Mouse (Mus musculus) gastrocnemius, adult 2 months (tissue): ENCODE results near the gene Pex11b. TPM values are rescaled to one million over a fixed set of nuclear protein-coding genes. Genes with fewer than 3 reads are reported as not detected.

Experiments
- DNase-seq: peaks from one replicate; pipeline ENCODE4 v3.0.0; 2022
- H3K27ac ChIP-seq: fragments of 200-600 bp; 2 replicates; pipeline ENCODE4 v1.8.1; 2022; ENCODE audit warnings: mild to moderate bottlenecking
- H3K4me3 ChIP-seq: fragments of 200-600 bp; 2 replicates; pipeline ENCODE4 v1.8.1; 2022; ENCODE audit warnings: mild to moderate bottlenecking, moderate library complexity
- CTCF ChIP-seq: fragments of 200-600 bp; IDR thresholded peaks from 2 replicates; pipeline ENCODE4 v1.8.1; 2022; ENCODE audit warnings: antibody characterized with exemption, mild to moderate bottlenecking, moderate library complexity
- intact Hi-C: fragments of 180-260 bp; cut with DNase I; formaldehyde crosslinking; loops from one replicate; pipeline ENCODE4 v1.15.1; 2025
- long read RNA-seq, 2 experiments: library from polyadenylated mRNA; stranded (forward); transcript quantifications; one replicate each; pipeline ENCODE4 v2.0.0; 2021
- total RNA-seq, 2 experiments: library from RNA; stranded (reverse); gene quantifications; 2 replicates each; pipeline ENCODE4 v1.2.3; 2021

Pex11b gene
- total RNA-seq = 10 to 100 TPM; 22.6 to 24.2 TPM
- long read RNA-seq, experiment 1, transcript Pex11b-201 (5 exons, 1,122 nt) = minor isoform, 13 of 48 reads
- long read RNA-seq, experiment 1, transcript Pex11b-202 (4 exons, 2,424 nt) = major isoform, 21 of 48 reads
- long read RNA-seq, experiment 1, partial matches to known transcripts = 10 of 48 reads
- long read RNA-seq, experiment 1, other reads (novel, unspliced or antisense) = 1 of 48 reads
- long read RNA-seq, experiment 2, transcript Pex11b-201 (5 exons, 1,122 nt) = minor isoform, 11 of 60 reads
- long read RNA-seq, experiment 2, transcript Pex11b-202 (4 exons, 2,424 nt) = major isoform, 31 of 60 reads
- long read RNA-seq, experiment 2, partial matches to known transcripts = 12 of 60 reads
- long read RNA-seq, experiment 2, other reads (novel, unspliced or antisense) = 2 of 60 reads

DNA sequence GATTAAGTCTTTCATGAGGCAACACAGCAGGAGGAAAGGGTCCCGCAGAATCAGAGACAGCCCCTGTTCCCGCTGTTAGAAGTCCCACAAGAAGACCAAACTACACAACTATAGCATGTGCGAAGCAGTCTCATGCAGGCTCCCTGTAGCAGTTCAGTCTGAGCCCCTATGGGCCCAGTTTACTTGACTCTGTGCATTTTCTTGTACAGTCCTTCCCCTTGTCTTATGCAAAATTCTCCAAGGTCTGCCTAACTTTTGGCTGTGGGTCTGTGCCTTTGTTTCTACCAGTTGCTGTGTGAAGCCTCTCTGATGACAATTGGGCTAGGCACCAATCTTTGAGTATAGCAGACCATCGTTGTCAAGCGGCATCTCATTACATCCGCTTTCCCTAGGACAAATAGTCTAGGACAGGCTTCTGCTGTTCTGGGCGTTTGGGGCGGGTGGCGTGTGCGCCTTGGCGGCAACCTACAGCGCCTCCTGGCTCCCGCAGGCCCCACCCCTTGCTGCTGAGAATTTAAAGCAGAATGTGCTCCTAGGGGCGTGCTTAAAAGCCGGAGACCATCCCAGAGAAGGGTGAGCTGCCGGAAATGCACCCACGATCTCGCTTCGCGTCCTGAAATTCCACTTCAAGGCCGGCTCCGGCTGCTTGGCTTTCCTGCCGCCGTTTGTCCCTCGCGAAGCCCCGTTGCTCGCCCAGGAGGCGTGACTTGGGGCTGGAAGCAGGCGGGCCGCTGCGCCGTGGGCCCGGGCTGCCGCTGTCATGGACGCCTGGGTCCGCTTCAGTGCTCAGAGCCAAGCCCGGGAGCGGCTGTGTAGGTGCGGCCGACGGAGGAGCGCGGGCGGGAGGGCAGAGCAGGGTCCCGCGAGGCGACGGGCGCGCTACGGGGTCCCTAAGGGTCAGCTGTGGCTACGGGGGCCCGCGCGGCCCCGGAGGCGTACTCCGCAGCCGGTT is at the start of gene Pex11b, which contains the start of gene Gm42957:
TSS of gene Pex11b (plus strand) at position 449 of the 952 bp plus-strand sequence.
TSS of gene Gm42957 (plus strand) at position 547 of the 952 bp plus-strand sequence.
- Histone ChIP-seq H3K4me3 (peak within 1 kb of the TSS; percentile 85), H3K27ac (peak within 1 kb of the TSS; percentile 95)
- peak; percentile 63 for TF ChIP-seq CTCF
- intact Hi-C loops = no loop called here
- DNase-seq = peak; percentile 92

DNA sequence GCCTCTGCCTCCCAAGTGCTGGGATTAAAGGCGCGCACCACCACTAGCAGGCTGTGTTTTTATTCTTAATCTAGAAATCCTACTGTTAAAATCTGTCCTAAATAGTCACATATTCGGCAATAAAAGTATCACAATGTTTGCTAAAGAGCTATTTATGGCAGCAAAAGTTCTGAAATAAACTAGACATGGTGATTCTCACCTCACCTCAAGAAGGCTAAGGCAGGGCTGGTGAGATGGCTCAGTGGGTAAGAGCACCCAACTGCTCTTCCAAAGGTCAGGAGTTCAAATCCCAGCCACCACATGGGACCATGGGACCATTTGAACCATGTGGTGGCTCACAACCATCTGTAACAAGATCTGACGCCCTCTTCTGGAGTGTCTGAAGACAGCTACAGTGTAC is 44.5 kb upstream of the Pex11b start:
- no peak overlapping the region for H3K27ac ChIP-seq
- intact Hi-C loops = no loop called here
- no peak for DNase-seq
- no peak for TF ChIP-seq CTCF
- no peak overlapping the region for H3K4me3 ChIP-seq

DNA sequence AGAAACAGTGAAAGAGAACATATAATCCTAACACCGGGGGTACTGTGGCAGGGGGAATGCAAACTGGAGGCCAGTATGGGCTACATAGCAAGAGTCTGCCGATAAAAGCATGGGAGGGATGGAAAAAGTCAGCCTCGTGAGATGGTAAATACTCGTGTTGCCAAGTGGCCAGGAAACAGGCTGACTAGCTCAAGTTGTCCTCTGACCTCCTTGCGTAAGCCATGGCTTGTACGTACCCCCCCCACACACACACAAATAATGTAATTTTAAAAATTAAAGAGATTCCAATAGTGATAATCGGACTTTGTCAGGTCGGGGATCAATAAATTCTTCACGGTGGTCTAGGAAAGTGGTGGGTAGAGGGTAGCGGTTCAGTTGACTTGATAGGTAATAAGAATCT is 41.8 kb upstream of the Pex11b start:
- Histone ChIP-seq H3K27ac (peak overlapping the region; percentile 98), H3K4me3 (peak overlapping the region; percentile 95)
- TF ChIP-seq CTCF = no peak
- intact Hi-C loops = no loop called here
- DNase-seq = peak; percentile 58

DNA sequence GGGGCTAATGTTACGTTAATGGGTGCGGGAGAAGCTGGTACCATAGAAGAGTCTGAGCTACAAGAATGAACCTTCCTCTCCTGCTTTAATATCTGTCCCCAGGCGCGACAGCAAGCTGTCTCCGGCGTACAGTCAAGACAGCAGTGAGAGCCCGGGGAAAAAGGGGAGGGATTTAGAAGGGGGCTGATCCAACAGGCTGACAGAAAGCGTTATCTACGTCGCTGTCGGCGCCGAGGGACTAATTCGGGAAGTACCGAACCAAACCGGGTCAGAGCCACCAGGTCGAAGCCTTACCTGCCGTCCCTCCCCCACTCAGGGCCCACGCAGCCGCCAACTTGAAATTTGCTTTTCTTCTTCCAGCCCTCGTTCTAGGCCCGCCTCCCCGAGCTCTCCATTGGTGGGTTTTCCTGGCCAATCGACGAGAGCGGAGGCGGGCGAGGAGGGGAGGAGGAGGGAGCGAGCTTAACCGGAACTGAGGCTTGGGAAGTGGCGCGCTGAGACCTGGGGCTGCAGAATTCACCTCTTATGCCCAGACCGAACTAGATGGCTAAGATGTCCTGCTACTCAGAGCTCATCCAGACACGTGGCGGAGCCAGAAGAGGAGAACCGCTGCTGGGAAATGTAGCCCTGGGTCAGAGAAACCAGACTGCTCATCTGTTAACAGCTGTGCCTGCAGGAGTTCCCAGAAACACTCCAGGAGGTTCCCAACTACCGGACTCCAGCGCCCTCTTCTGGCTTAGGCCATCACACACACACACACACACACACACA is 41.2 kb upstream of the Pex11b start, which contains the start of gene Polr3gl:
TSS of gene Polr3gl (minus strand) at position 392 of the 771 bp plus-strand sequence.
- peak; percentile 96 for DNase-seq
- intact Hi-C loops = no loop called here
- H3K4me3 ChIP-seq = peak within 1 kb of the TSS; percentile 95
- H3K27ac ChIP-seq = peak within 1 kb of the TSS; percentile 98
- TF ChIP-seq CTCF = no peak

DNA sequence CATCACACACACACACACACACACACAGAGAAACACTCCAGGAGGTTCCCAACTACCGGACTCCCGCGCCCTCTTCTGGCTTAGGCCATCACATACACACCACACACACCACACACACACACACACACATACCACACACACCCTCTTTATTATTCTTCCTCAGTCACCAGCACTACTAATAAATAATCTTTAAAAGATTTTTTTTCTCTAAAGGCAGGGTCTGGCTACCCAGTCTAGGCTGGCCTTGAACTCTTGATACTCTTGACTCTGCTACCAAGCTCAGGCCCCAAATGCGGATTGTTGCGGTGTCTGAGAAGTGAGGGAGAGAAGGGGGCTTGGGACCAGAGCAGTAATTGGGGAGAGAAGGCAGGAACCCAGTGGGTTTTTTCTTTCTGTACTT is 40.3 kb upstream of the Pex11b start:
- intact Hi-C loops = loop anchor here (5.0 kb wide), 1 partner anchor 48 kb away; no protein-coding TSS in a partner anchor
- Histone ChIP-seq H3K4me3 (no peak overlapping the region), H3K27ac (no peak overlapping the region)
- DNase-seq = no peak
- TF ChIP-seq CTCF = no peak

DNA sequence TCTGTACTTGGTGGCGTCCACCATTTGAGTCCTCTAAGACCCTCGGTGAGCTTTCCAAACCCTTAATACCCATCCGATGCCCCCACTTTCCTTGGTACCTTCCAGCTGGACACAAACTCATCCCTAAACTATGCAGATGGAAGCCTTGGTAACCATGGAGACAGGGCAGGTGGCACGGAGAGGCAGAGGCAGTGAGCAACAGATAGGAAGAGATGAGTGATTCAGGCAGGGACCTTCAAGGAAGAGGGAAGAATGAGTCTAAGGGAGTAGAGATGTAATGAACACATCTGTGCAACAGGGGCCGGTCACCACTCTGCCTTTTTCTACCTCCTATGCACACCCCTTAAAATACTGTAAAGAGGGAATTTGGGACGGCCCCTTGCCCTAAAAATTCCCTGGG is 39.5 kb upstream of the Pex11b start:
- H3K4me3 ChIP-seq = peak overlapping the region; percentile 75
- TF ChIP-seq CTCF = no peak
- no peak for DNase-seq
- peak overlapping the region; percentile 87 for H3K27ac ChIP-seq
- intact Hi-C loops = loop anchor here (5.0 kb wide), 1 partner anchor 48 kb away; no protein-coding TSS in a partner anchor

DNA sequence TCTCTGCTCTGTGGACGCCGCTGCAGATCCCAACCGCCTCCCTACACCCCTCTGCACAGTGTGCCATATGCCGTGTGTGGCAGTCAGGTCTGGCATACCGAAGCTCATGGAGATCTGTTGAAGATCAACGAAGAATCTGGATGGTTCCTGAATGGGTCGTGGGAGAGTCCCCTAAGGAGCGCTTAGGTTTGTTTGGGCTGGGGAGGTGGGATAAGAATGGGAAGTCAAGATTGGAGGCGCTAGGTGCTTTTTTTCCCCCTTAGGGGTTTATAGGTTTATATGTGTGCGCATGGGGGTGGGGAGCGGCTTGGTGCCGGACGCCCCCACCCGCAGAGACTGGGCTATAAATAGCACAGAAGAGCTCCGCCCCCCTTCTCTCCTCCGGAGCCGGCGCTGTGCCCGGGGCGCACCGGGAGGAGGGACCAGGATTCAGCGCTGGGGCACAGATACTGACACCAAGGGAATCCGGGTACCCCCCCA is 38.9 kb upstream of the Pex11b start, which contains the start of gene Ankrd34a:
TSS of gene Ankrd34a (plus strand) at position 409 of the 480 bp plus-strand sequence.
- DNase-seq = peak; percentile 80
- intact Hi-C loops = loop anchor here (5.0 kb wide), 1 partner anchor 49 kb away; no protein-coding TSS in a partner anchor
- Histone ChIP-seq H3K27ac (peak within 1 kb of the TSS; percentile 87), H3K4me3 (peak within 1 kb of the TSS; percentile 75)
- no peak for TF ChIP-seq CTCF

DNA sequence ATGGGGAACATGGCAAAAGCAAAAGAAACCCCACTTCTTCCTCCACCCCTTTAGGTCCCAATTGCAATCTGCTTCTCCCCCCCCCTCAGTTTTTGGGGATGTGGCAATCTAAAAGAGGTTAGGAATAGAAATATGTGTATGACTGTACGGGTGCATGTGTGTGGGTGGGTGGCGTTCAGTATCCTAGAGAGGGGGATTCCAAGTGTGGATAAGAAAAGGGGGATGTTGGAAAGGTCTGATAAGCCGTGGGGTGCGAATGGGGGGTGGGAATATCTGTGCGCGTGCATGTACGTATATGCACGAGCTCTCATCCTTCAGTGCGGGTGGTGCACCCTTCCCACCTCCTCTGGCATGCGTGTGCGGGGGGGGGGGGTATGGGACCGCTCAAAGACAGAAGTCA is 38.3 kb upstream of the Pex11b start:
- no peak for DNase-seq
- peak overlapping the region; percentile 87 for H3K27ac ChIP-seq
- no peak for TF ChIP-seq CTCF
- intact Hi-C loops = loop anchor here (5.0 kb wide), 1 partner anchor 50 kb away; no protein-coding TSS in a partner anchor
- peak overlapping the region; percentile 75 for H3K4me3 ChIP-seq

DNA sequence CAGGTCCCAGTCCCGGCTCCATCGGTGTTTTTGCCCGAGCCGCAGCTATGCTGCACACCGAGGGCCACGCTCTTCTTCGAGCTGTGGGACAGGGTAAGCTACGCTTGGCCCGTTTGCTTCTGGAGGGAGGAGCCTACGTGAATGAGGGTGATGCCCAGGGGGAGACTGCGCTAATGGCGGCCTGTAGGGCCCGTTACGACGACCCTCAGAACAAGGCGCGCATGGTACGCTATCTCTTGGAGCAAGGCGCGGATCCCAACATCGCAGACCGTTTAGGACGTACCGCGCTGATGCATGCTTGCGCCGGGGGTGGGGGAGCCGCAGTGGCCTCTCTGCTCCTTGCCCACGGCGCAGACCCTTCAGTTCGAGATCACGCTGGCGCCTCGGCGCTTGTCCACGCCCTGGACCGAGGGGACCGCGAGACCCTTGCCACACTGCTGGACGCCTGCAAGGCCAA is 37.7 kb upstream of the Pex11b start:
- intact Hi-C loops = loop anchor here (5.0 kb wide), 1 partner anchor 50 kb away; no protein-coding TSS in a partner anchor
- Histone ChIP-seq H3K27ac (peak overlapping the region; percentile 84), H3K4me3 (peak overlapping the region; percentile 75)
- TF ChIP-seq CTCF = no peak
- DNase-seq = no peak

DNA sequence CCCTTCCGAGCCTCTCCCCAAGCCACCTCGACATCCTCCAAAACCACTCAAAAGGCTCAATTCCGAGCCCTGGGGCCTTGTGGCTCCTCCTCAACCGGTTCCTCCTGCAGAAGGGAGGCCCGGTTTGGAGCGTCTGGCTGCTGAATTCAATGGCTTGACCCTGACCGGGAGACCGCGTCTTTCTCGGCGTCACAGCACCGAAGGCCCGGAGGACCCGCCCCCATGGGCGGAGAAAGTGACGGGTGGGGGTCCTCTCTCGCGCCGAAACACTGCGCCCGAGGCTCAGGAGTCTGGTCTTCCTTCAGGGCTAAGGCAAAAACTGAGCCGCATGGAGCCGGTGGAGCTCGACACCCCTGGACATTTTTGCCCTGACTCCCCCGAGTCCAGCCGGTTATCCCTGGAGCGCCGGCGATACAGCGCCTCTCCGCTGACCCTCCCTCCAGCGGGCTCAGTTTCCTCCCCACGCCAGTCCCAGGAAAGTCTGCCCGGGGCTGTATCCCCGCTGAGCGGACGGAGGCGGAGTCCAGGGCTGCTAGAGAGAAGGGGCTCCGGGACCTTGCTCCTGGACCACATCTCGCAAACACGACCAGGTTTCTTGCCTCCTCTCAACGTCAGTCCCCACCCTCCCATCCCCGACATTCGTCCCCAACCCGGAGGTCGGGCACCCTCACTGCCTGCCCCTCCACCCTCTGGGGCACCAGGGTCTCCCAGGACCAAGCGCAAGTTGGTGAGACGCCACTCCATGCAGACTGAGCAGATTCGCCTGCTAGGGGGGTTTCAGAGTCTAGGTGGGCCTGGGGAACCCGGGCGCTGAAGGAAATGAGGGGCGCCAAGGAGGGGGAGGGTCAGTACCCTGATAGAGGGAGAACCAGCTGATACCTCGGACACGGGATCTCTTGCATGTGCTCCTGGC is 36.8 kb upstream of the Pex11b start:
- Histone ChIP-seq H3K27ac (peak overlapping the region; percentile 84), H3K4me3 (peak overlapping the region; percentile 75)
- intact Hi-C loops = loop anchor here (5.0 kb wide), 1 partner anchor 51 kb away; no protein-coding TSS in a partner anchor
- DNase-seq = peak; percentile 85
- TF ChIP-seq CTCF = no peak

DNA sequence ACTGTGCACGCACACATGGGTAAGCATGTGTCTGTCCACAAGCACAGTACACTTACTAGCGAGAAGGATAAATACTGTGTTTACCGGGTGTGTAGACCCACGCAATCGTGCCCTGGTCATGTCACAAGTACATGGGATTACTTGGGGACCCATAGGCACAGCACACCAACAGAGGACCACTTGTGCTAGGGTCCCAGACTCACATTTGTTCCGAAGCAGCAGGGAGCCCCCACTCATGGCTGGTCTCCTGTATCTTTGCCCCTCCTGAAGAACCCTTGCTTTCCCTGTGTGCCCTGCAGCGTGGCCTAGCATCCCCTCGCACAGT is 36.1 kb upstream of the Pex11b start:
- DNase-seq = no peak
- TF ChIP-seq CTCF = no peak
- no peak overlapping the region for H3K4me3 ChIP-seq
- no peak overlapping the region for H3K27ac ChIP-seq
- intact Hi-C loops = loop anchor here (5.0 kb wide), 1 partner anchor 52 kb away; no protein-coding TSS in a partner anchor
